Mouse (Mus musculus): ENCODE measurements around the gene Nckap5. TPM values are rescaled to one million over a fixed set of nuclear protein-coding genes. Genes with fewer than 3 reads are reported as not detected.

Gene Nckap5
- total and polyA plus RNA-seq, 3 experiments, result not detected

GRCm38 (mm10) chr1:126159287-126159686 is 671.3 kb downstream of the Nckap5 start:
- H3K4me2 ChIP-seq (ENCODE audit: insufficient read depth, low read depth, poor library complexity, severe bottlenecking), result no peak overlapping the region
- no peaks in the 10 kb centered on the region for H3K36me3 ChIP-seq (replicated peaks in 1 of 2; ENCODE audit: control insufficient read depth in 1 of 2, insufficient read depth in 1 of 2, low read length in 1 of 2)
- in situ Hi-C loops (cut with MboI; ENCODE audit: low pct_ligation_motif_present, low pct_unique_long_range_greater_than_20kb, low sequenced_read_pairs) (no loop called here), dilution Hi-C loops (cut with MboI; ENCODE audit: extremely low pct_ligation_motif_present, extremely low pct_unique_long_range_greater_than_20kb, low sequenced_read_pairs) (no loop called here)
- no peaks in the 10 kb centered on the region for H3K79me2 ChIP-seq (replicated peaks; ENCODE audit: control insufficient read depth, extremely low read depth, insufficient read depth, poor library complexity, severe bottlenecking)
- DNase-seq (ENCODE audit: extremely low read depth), result no peak
- no peak overlapping the region for H3K27ac ChIP-seq (ENCODE audit: insufficient read depth, low read depth)
- H3K9ac ChIP-seq (ENCODE audit: insufficient read depth, low read depth), result no peak overlapping the region
- peaks cover 52% of the 10 kb centered on the region for H3K9me3 ChIP-seq (replicated peaks; ENCODE audit: low read length)
- TF ChIP-seq KAT2A (IDR thresholded peaks at IDR 0.05; ENCODE audit: insufficient replicate concordance, low read length) (no peak), MAX (IDR thresholded peaks at IDR 0.05; ENCODE audit: low read length) (no peak), MXI1 (IDR thresholded peaks at IDR 0.05; ENCODE audit: low read depth, low read length) (no peak), CHD2 (IDR thresholded peaks at IDR 0.05; ENCODE audit: low read length) (no peak), E2F4 (IDR thresholded peaks at IDR 0.05; ENCODE audit: insufficient replicate concordance, low read depth, low read length) (no peak), GABPA (IDR thresholded peaks at IDR 0.05; ENCODE audit: insufficient replicate concordance, low read depth, low read length) (no peak), ETS1 (conservative IDR thresholded peaks at IDR 0.05; ENCODE audit: low read depth, low read length) (no peak)
- H3K4me3 ChIP-seq (replicated peaks in 1 of 3; ENCODE audit: low read depth in 2 of 3, low read length in 2 of 3, poor library complexity in 1 of 3), result no peak overlapping the region
- H3K27me3 ChIP-seq (replicated peaks), result no peaks in the 10 kb centered on the region
- H3K4me1 ChIP-seq (ENCODE audit: control insufficient read depth in 1 of 2, insufficient read depth in 2 of 2), result no peaks in the 10 kb centered on the region

GRCm38 (mm10) chr1:126155816-126156215 is 674.8 kb downstream of the Nckap5 start:
- dilution Hi-C loops (cut with MboI; ENCODE audit: extremely low pct_ligation_motif_present, extremely low pct_unique_long_range_greater_than_20kb, low sequenced_read_pairs), result no loop called here
- H3K27me3 ChIP-seq (replicated peaks), result no peaks in the 10 kb centered on the region
- no peak overlapping the region for H3K4me2 ChIP-seq (ENCODE audit: insufficient read depth, low read depth, poor library complexity, severe bottlenecking)
- H3K9me3 ChIP-seq (replicated peaks; ENCODE audit: low read length), result peaks cover 68% of the 10 kb centered on the region
- H3K36me3 ChIP-seq (replicated peaks in 1 of 2; ENCODE audit: control insufficient read depth in 1 of 2, insufficient read depth in 1 of 2, low read length in 1 of 2), result no peaks in the 10 kb centered on the region
- no peak for DNase-seq (ENCODE audit: extremely low read depth)
- no peak overlapping the region for H3K9ac ChIP-seq (ENCODE audit: insufficient read depth, low read depth)
- TF ChIP-seq SMC3 (IDR thresholded peaks at IDR 0.05; ENCODE audit: low read depth, low read length) (no peak), MAX (IDR thresholded peaks at IDR 0.05; ENCODE audit: low read length) (no peak), JUND (conservative IDR thresholded peaks at IDR 0.05; ENCODE audit: low read depth, low read length) (no peak), MYC (IDR thresholded peaks at IDR 0.05; ENCODE audit: low read depth, low read length) (no peak), MEF2A (IDR thresholded peaks at IDR 0.05; ENCODE audit: borderline replicate concordance, low read depth, low read length) (no peak), ZKSCAN1 (IDR thresholded peaks at IDR 0.05; ENCODE audit: borderline replicate concordance, low read depth, low read length) (no peak), MAZ (IDR thresholded peaks at IDR 0.05; ENCODE audit: low read depth, low read length) (no peak), BHLHE40 (IDR thresholded peaks at IDR 0.05; ENCODE audit: low read depth, low read length) (no peak), ELF1 (IDR thresholded peaks at IDR 0.05; ENCODE audit: low read depth, low read length) (no peak), TCF12 (IDR thresholded peaks at IDR 0.05; ENCODE audit: low read depth, low read length) (no peak), EP300 (IDR thresholded peaks at IDR 0.05; ENCODE audit: low read length) (no peak), MXI1 (IDR thresholded peaks at IDR 0.05; ENCODE audit: low read depth, low read length) (no peak), KAT2A (IDR thresholded peaks at IDR 0.05; ENCODE audit: insufficient replicate concordance, low read length) (no peak), RAD21 (IDR thresholded peaks at IDR 0.05; ENCODE audit: low read depth, low read length) (no peak), MAFK (IDR thresholded peaks at IDR 0.05; ENCODE audit: insufficient replicate concordance, low read length) (no peak)
- H3K79me2 ChIP-seq (replicated peaks; ENCODE audit: control insufficient read depth, extremely low read depth, insufficient read depth, poor library complexity, severe bottlenecking), result no peaks in the 10 kb centered on the region
- no peak overlapping the region for H3K27ac ChIP-seq (ENCODE audit: insufficient read depth, low read depth)
- in situ Hi-C loops (cut with MboI; ENCODE audit: low pct_ligation_motif_present, low pct_unique_long_range_greater_than_20kb, low sequenced_read_pairs), result no loop called here
- no peak overlapping the region for H3K4me3 ChIP-seq (replicated peaks in 1 of 3; ENCODE audit: low read depth in 2 of 3, low read length in 2 of 3, poor library complexity in 1 of 3)
- no peaks in the 10 kb centered on the region for H3K4me1 ChIP-seq (ENCODE audit: control insufficient read depth in 1 of 2, insufficient read depth in 2 of 2)
